Mouse (Mus musculus): Measurements from ENCODE around the gene Trpm8. TPM values are rescaled to one million over a fixed set of nuclear protein-coding genes. Genes with fewer than 3 reads are reported as not detected.

Trpm8 gene
- total and polyA plus RNA-seq, 3 experiments = not detected

DNA sequence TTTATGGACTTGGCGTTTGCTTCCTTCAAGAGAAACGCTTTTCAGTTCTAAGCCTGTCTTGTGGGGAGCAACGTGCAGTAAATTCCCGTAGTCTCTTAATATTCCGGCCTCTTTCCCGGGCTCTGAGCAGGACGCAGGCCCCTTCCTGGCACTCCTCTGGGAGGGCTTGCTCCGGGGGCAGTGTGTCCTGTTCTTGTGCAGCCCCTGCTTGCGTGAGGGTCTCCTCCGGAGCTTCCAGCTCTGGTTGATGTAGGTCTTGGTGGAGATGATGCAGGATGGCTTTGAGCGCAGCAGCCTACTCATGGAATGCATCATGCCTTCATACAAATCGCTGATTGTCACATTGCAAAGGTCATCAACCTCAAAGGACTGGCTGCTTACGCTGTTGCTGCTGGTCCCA lies 11.3 kb upstream of the Trpm8 start:
- Histone ChIP-seq H3K9ac (ENCODE audit: insufficient read depth, low read depth) (no peak overlapping the region), H3K4me3 (replicated peaks in 1 of 3; ENCODE audit: low read depth in 2 of 3, low read length in 2 of 3, poor library complexity in 1 of 3) (no peak overlapping the region), H3K4me1 (ENCODE audit: control insufficient read depth in 1 of 2, insufficient read depth in 2 of 2) (peaks cover 0 to 8% of the 10 kb centered on the region in 2 experiments; a peak in 2 of 4 replicates), H3K79me2 (replicated peaks; ENCODE audit: control insufficient read depth, extremely low read depth, insufficient read depth, poor library complexity, severe bottlenecking) (no peaks in the 10 kb centered on the region), H3K36me3 (replicated peaks in 1 of 2; ENCODE audit: control insufficient read depth in 1 of 2, insufficient read depth in 1 of 2, low read length in 1 of 2) (peaks cover 71 to 90% of the 10 kb centered on the region in 2 experiments), H3K27me3 (replicated peaks) (no peaks in the 10 kb centered on the region), H3K9me3 (replicated peaks; ENCODE audit: low read length) (peaks cover 12% of the 10 kb centered on the region), H3K27ac (ENCODE audit: insufficient read depth, low read depth) (no peak overlapping the region), H3K4me2 (ENCODE audit: insufficient read depth, low read depth, poor library complexity, severe bottlenecking) (no peak overlapping the region)
- dilution Hi-C loops (cut with MboI; ENCODE audit: extremely low pct_ligation_motif_present, extremely low pct_unique_long_range_greater_than_20kb, low sequenced_read_pairs) (no loop called here), in situ Hi-C loops (cut with MboI; ENCODE audit: low pct_ligation_motif_present, low pct_unique_long_range_greater_than_20kb, low sequenced_read_pairs) (no loop called here)
- no peak for DNase-seq (ENCODE audit: extremely low read depth)
- TF ChIP-seq HCFC1 (IDR thresholded peaks at IDR 0.05; ENCODE audit: low read depth, low read length) (no peak), UBTF (IDR thresholded peaks at IDR 0.05; ENCODE audit: low read depth, low read length) (no peak), NELFE (IDR thresholded peaks at IDR 0.05; ENCODE audit: low read depth, low read length) (no peak), IRF4 (IDR thresholded peaks at IDR 0.05; ENCODE audit: low read depth, low read length) (no peak), MAFK (IDR thresholded peaks at IDR 0.05; ENCODE audit: insufficient replicate concordance, low read length) (no peak), CHD2 (IDR thresholded peaks at IDR 0.05; ENCODE audit: low read length) (no peak), POLR2A (IDR thresholded peaks at IDR 0.05; ENCODE audit: low read depth, low read length) (no peak), POLR2AphosphoS2 (IDR thresholded peaks at IDR 0.05; ENCODE audit: low read depth, low read length) (no peak), MAX (IDR thresholded peaks at IDR 0.05; ENCODE audit: low read length) (no peak), ZMIZ1 (IDR thresholded peaks at IDR 0.05; ENCODE audit: low read depth, low read length) (no peak), TCF12 (IDR thresholded peaks at IDR 0.05; ENCODE audit: low read depth, low read length) (no peak), ELF1 (IDR thresholded peaks at IDR 0.05; ENCODE audit: low read depth, low read length) (no peak), MEF2A (IDR thresholded peaks at IDR 0.05; ENCODE audit: borderline replicate concordance, low read depth, low read length) (no peak), ZKSCAN1 (IDR thresholded peaks at IDR 0.05; ENCODE audit: borderline replicate concordance, low read depth, low read length) (no peak), MAZ (IDR thresholded peaks at IDR 0.05; ENCODE audit: low read depth, low read length) (no peak)

DNA sequence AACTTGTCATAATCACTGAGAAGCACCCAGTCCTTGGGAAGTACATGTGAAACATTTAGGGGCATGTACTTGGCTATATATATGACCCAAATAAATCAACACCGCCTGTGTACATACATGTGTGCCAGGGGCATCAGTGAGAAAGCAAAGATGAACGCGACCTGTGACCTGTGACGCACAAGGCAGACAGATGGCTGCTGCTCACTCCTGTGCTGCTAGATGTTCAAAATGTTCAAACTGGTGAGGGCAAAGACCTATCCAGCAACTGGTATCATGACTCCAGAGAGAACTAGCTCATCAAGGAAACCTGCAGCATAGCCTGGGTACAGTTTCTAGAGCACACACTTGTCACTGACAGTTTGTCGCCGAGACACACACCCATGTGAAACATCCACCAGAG lies 10.0 kb upstream of the Trpm8 start:
- peaks cover 84 to 91% of the 10 kb centered on the region in 2 experiments for H3K36me3 ChIP-seq (replicated peaks in 1 of 2; ENCODE audit: control insufficient read depth in 1 of 2, insufficient read depth in 1 of 2, low read length in 1 of 2)
- H3K27ac ChIP-seq (ENCODE audit: insufficient read depth, low read depth) = no peak overlapping the region
- H3K27me3 ChIP-seq (replicated peaks) = no peaks in the 10 kb centered on the region
- DNase-seq (ENCODE audit: extremely low read depth) = no peak
- no peaks in the 10 kb centered on the region for H3K79me2 ChIP-seq (replicated peaks; ENCODE audit: control insufficient read depth, extremely low read depth, insufficient read depth, poor library complexity, severe bottlenecking)
- H3K4me3 ChIP-seq (replicated peaks in 1 of 3; ENCODE audit: low read depth in 2 of 3, low read length in 2 of 3, poor library complexity in 1 of 3) = no peak overlapping the region
- dilution Hi-C loops (cut with MboI; ENCODE audit: extremely low pct_ligation_motif_present, extremely low pct_unique_long_range_greater_than_20kb, low sequenced_read_pairs) (no loop called here), in situ Hi-C loops (cut with MboI; ENCODE audit: low pct_ligation_motif_present, low pct_unique_long_range_greater_than_20kb, low sequenced_read_pairs) (no loop called here)
- no peak overlapping the region for H3K9ac ChIP-seq (ENCODE audit: insufficient read depth, low read depth)
- no peaks in the 10 kb centered on the region for H3K4me1 ChIP-seq (ENCODE audit: control insufficient read depth in 1 of 2, insufficient read depth in 2 of 2)
- H3K4me2 ChIP-seq (ENCODE audit: insufficient read depth, low read depth, poor library complexity, severe bottlenecking) = no peak overlapping the region
- TF ChIP-seq SIN3A (IDR thresholded peaks at IDR 0.05; ENCODE audit: low read length) (0 out of 2 replicates have a peak, but pooled peaks have one; percentile 32), KAT2A (IDR thresholded peaks at IDR 0.05; ENCODE audit: insufficient replicate concordance, low read length) (no peak)
- peaks cover 16% of the 10 kb centered on the region for H3K9me3 ChIP-seq (replicated peaks; ENCODE audit: low read length)
